Mouse (Mus musculus) MEL (cell line): Measurements from ENCODE around the gene Fryl. TPM values are rescaled to one million over a fixed set of nuclear protein-coding genes. Genes with fewer than 3 reads are reported as not detected.

Source experiments
- DNase-seq: peaks from one replicate; pipeline ENCODE4 v3.0.0; 2011; ENCODE audit warnings: low read depth, low spot score
- H3K27ac ChIP-seq: 2 replicates; pipeline ENCODE4 v1.5.1; 2012; ENCODE audit warnings: low read depth, mild to moderate bottlenecking, control low read depth, low read length, moderate library complexity; ENCODE audit not compliant: control insufficient read depth
- H3K27me3 ChIP-seq, 2 experiments: fragments of 150-350 bp in 1 of 2; sonication (generic) in 1 of 2; 2 replicates each; pipeline ENCODE4 v1.6.1; 2012; ENCODE audit warnings: low read length in 2 of 2, mild to moderate bottlenecking in 2 of 2, improper control_type of control experiment in 1 of 2, moderate library complexity in 1 of 2; ENCODE audit not compliant: insufficient read depth in 2 of 2, control insufficient read depth in 1 of 2
- H3K36me3 ChIP-seq, 2 experiments: 2 replicates each; pipeline ENCODE4 v1.6.1; 2012 to 2014; ENCODE audit warnings: low read length in 2 of 2, improper control_type of control experiment in 1 of 2, inconsistent platforms in 1 of 2, mild to moderate bottlenecking in 1 of 2; ENCODE audit not compliant: insufficient read depth in 2 of 2, control insufficient read depth in 1 of 2
- H3K4me1 ChIP-seq, 2 experiments: fragments of 150-350 bp in 1 of 2; sonication (generic) in 1 of 2; 2 replicates each; pipeline ENCODE4 v1.6.1; 2012; ENCODE audit warnings: low read length in 2 of 2, improper control_type of control experiment in 1 of 2, mild to moderate bottlenecking in 1 of 2; ENCODE audit not compliant: insufficient read depth in 2 of 2, control insufficient read depth in 1 of 2
- H3K4me3 ChIP-seq, 2 experiments: fragments of 150-350 bp in 1 of 2; sonication (generic) in 1 of 2; 2 replicates each; pipeline ENCODE4 v1.5.1; 2012; ENCODE audit warnings: low read depth in 2 of 2, low read length in 2 of 2, mild to moderate bottlenecking in 2 of 2, moderate library complexity in 2 of 2, control low read depth in 1 of 2, improper control_type of control experiment in 1 of 2; ENCODE audit not compliant: control insufficient read depth in 1 of 2, insufficient read depth in 1 of 2
- H3K79me2 ChIP-seq: 2 replicates; pipeline ENCODE4 v1.6.1; 2012; ENCODE audit warnings: mild to moderate bottlenecking, low read length, moderate library complexity; ENCODE audit not compliant: control insufficient read depth, poor library complexity, insufficient read depth
- H3K9ac ChIP-seq: 2 replicates; pipeline ENCODE4 v1.6.1; 2012; ENCODE audit warnings: low read depth, mild to moderate bottlenecking, control low read depth, low read length, moderate library complexity; ENCODE audit not compliant: control insufficient read depth, poor library complexity, severe bottlenecking
- H3K9me3 ChIP-seq: fragments of 150-350 bp; sonication (generic); replicated peaks from 2 replicates; pipeline ENCODE4 v1.6.1; 2012; ENCODE audit warnings: mild to moderate bottlenecking, low read length, improper control_type of control experiment, moderate library complexity; ENCODE audit not compliant: insufficient read depth
- BHLHE40 ChIP-seq: IDR thresholded peaks from 2 replicates; pipeline ENCODE4 v1.6.1; 2012; ENCODE audit warnings: low read depth, mild to moderate bottlenecking, inconsistent platforms, low read length, improper control_type of control experiment, borderline replicate concordance
- CHD1 ChIP-seq: IDR thresholded peaks from 2 replicates; pipeline ENCODE4 v1.6.1; 2012; ENCODE audit warnings: low read depth, mild to moderate bottlenecking, inconsistent platforms, low read length, improper control_type of control experiment
- EP300 ChIP-seq, 2 experiments: IDR thresholded peaks; 2 replicates each; pipeline ENCODE4 v1.6.1; 2011; ENCODE audit warnings: improper control_type of control experiment in 2 of 2, low read length in 2 of 2, low read depth in 1 of 2, mild to moderate bottlenecking in 1 of 2
- MAFK ChIP-seq: IDR thresholded peaks from 2 replicates; pipeline ENCODE4 v1.6.1; 2011; ENCODE audit warnings: low read depth, mild to moderate bottlenecking, low read length, improper control_type of control experiment, borderline replicate concordance
- MAX ChIP-seq: IDR thresholded peaks from 2 replicates; pipeline ENCODE4 v1.6.1; 2011; ENCODE audit warnings: low read length, improper control_type of control experiment
- MAZ ChIP-seq: IDR thresholded peaks from 2 replicates; pipeline ENCODE4 v1.6.1; 2012; ENCODE audit warnings: low read depth, mild to moderate bottlenecking, inconsistent platforms, low read length, improper control_type of control experiment
- MEF2A ChIP-seq: IDR thresholded peaks from 2 replicates; pipeline ENCODE4 v1.6.1; 2014; ENCODE audit warnings: low read depth, mild to moderate bottlenecking, inconsistent platforms, low read length, improper control_type of control experiment; ENCODE audit not compliant: poor library complexity, insufficient replicate concordance, severe bottlenecking; ENCODE audit errors: extremely low read depth
- MYC ChIP-seq: IDR thresholded peaks from 2 replicates; pipeline ENCODE4 v1.6.1; 2011; ENCODE audit warnings: low read depth, mild to moderate bottlenecking, low read length, improper control_type of control experiment, moderate library complexity
- POLR2A ChIP-seq, 2 experiments: IDR thresholded peaks; 2 replicates each; pipeline ENCODE4 v1.6.1; 2011 to 2012; ENCODE audit warnings: low read length in 2 of 2, mild to moderate bottlenecking in 2 of 2, control low read depth in 1 of 2, improper control_type of control experiment in 1 of 2, low read depth in 1 of 2, moderate library complexity in 1 of 2; ENCODE audit not compliant: control insufficient read depth in 1 of 2, insufficient read depth in 1 of 2, poor library complexity in 1 of 2
- RAD21 ChIP-seq: IDR thresholded peaks from 2 replicates; pipeline ENCODE4 v1.6.1; 2011; ENCODE audit warnings: mild to moderate bottlenecking, low read depth, low read length, improper control_type of control experiment
- TCF12 ChIP-seq: IDR thresholded peaks from 2 replicates; pipeline ENCODE4 v1.6.1; 2014; ENCODE audit warnings: low read depth, mild to moderate bottlenecking, inconsistent platforms, low read length, improper control_type of control experiment, moderate library complexity
- UBTF ChIP-seq: IDR thresholded peaks from 2 replicates; pipeline ENCODE4 v1.6.1; 2012; ENCODE audit warnings: low read depth, mild to moderate bottlenecking, inconsistent platforms, low read length, improper control_type of control experiment, moderate library complexity, borderline replicate concordance; ENCODE audit not compliant: insufficient read depth
- ZMIZ1 ChIP-seq: IDR thresholded peaks from 2 replicates; pipeline ENCODE4 v1.6.1; 2012; ENCODE audit warnings: low read depth, mild to moderate bottlenecking, inconsistent platforms, low read length, improper control_type of control experiment, moderate library complexity
- polyA plus RNA-seq, 2 experiments: library from polyadenylated mRNA; stranded (reverse) in 1 of 2; unstranded in 1 of 2; fragments of >175 nt in 1 of 2; fragments of >200 nt in 1 of 2; gene quantifications; 2 replicates each; pipeline versions ENCODE4 v1.2.1 to v1.2.4; 2012; ENCODE audit warnings: low replicate concordance in 2 of 2, low read depth in 1 of 2; ENCODE audit not compliant: insufficient read length in 2 of 2, insufficient read depth in 1 of 2, missing spikeins in 1 of 2
- total RNA-seq: library from RNA; depleted of rRNA; stranded (reverse); fragments of 300-350 nt; gene quantifications from 2 replicates; pipeline ENCODE4 v1.2.3, GENCODE M21; 2012

Fryl gene
- total and polyA plus RNA-seq, 3 experiments = 18.8 to 188 (median 39.7) TPM

GRCm38 (mm10) chr5:73176294-73176693, 80.1 kb downstream of the Fryl start:
- Histone ChIP-seq H3K9ac (no peak overlapping the region), H3K79me2 (peaks cover 5% of the 10 kb centered on the region; the same call in 1 of the 2 replicates), H3K4me1 (peaks cover under 1 to 6% of the 10 kb centered on the region in 2 experiments), H3K4me3 (no peak overlapping the region), H3K36me3 (peaks cover 0 to 8% of the 10 kb centered on the region in 2 experiments; a peak in 3 of 4 replicates), H3K27ac (no peak overlapping the region), H3K27me3 (no peaks in the 10 kb centered on the region), H3K9me3 (no peaks in the 10 kb centered on the region)
- TF ChIP-seq UBTF (no peak), RAD21 (no peak), MYC (no peak), CHD1 (no peak), ZMIZ1 (no peak), MAZ (no peak), MAFK (no peak), POLR2A (IDR thresholded peaks at IDR 0.05; ENCODE audit: control insufficient read depth in 1 of 2, insufficient read depth in 1 of 2, low read depth in 1 of 2, low read length in 2 of 2, poor library complexity in 1 of 2) (no peak)
- DNase-seq = no peak

- no peak for DNase-seq
- Histone ChIP-seq H3K9me3 (no peaks in the 10 kb centered on the region), H3K4me1 (peaks cover 5 to 10% of the 10 kb centered on the region in 2 experiments), H3K27ac (no peak overlapping the region), H3K9ac (no peak overlapping the region), H3K79me2 (peaks cover 5% of the 10 kb centered on the region; the same call in 1 of the 2 replicates), H3K27me3 (no peaks in the 10 kb centered on the region), H3K4me3 (no peak overlapping the region), H3K36me3 (peaks cover 0 to 14% of the 10 kb centered on the region in 2 experiments; a peak in 3 of 4 replicates)
- no peak for TF ChIP-seq EP300 (IDR thresholded peaks at IDR 0.05; ENCODE audit: low read depth in 1 of 2, low read length in 2 of 2)
- no peak for TF ChIP-seq TCF12
- TF ChIP-seq BHLHE40 = no peak
- TF ChIP-seq MEF2A = no peak
- TF ChIP-seq MAX = no peak
Observed at GRCm38 (mm10) chr5:73175377-73176147, 80.9 kb downstream of the Fryl start.
